Mouse (Mus musculus) embryo, embryonic 11.5 days (tissue): Measurements from ENCODE around the gene Popdc2.

Source experiments
- DNase-seq: peaks from one replicate; pipeline ENCODE4 v3.0.0-alpha.2; 2012; ENCODE audit warnings: low read depth, low spot score

Popdc2 gene

GRCm38 (mm10) chr16:38354185-38354913, 7.7 kb upstream of the Popdc2 start:
- no peak for DNase-seq

- no peak for DNase-seq
Measured at GRCm38 (mm10) chr16:38358256-38358812, 3.7 kb upstream of the Popdc2 start.

- DNase-seq = no peak
Measured at GRCm38 (mm10) chr16:38359241-38359640, 2.8 kb upstream of the Popdc2 start.

DNA sequence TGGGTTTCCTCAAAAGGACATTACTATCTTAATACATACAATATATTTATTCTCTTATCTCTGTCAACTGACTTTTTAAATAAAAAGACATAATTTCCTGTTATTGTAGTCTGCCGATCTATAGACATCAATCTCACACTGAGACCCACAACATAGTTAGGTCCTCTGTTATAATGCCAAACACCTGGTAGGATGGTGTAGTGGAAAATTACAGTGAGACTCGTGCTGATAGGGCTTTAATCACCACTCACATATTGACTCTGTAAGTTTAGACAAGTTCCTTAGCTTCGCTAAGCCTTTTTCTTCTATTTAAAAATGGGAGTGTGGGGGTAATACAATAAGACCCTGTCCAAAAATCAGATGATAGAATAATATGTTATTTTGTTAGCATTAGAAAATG, 2.2 kb upstream of the Popdc2 start:
- no peak for DNase-seq

DNA sequence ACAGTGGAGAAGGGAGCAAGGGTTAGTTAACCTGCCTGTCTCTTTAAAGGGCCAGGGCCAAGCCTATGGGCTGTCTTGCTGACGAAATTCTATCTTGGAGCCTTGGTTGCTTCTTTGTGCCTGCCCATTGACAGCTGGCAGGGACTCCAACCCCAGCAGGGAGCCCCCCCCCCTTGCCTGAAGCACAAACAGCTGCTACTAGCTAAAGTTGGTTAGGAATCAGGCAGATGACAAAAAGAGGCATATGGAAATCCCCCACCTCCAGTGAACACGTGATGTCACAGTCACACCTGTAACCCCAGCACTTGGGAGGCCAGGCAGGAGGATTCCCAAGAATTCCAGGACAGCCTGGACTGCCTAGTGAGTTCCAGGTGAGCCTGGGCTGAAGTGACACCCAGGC, 1.7 kb upstream of the Popdc2 start:
- no peak for DNase-seq

- DNase-seq = no peak
Measured at GRCm38 (mm10) chr16:38362493-38363255, 665 bp downstream of the Popdc2 start.

DNA sequence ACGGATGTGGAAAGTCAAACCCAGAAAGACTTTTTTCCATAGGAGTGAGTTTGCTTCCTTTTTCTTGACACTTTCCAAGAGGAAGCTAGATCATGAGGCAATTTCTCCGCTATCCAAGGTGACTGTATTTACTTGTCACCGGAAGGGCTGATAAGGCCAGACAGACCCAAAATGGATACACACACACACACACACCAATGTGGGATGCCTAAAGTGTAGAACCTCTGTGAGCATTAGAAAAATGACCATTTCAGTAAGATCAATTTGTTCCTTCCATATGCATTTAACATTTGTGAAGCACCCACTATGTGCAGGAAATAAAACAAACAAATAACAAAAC, 1.2 kb downstream of the Popdc2 start:
- DNase-seq = no peak

DNA sequence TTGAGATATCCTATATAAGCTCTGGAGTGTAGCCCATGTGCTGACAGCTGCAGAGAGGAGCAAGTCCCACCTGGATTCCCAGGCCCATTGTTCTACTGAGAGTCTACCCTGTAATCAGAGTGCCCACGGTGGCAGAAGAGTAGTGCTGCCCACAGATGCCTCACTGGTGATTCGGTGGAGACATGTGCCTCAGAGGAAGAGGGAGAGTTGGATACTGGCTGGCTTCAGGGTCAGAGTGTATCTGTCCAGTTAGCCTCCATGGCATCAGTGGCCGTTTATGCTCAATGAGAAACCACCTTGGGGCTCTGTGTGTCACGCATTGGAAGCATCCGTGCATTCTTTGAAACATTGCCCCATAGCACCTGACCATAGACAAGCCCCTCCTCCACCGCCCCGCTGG, 1.6 kb downstream of the Popdc2 start:
- no peak for DNase-seq

DNA sequence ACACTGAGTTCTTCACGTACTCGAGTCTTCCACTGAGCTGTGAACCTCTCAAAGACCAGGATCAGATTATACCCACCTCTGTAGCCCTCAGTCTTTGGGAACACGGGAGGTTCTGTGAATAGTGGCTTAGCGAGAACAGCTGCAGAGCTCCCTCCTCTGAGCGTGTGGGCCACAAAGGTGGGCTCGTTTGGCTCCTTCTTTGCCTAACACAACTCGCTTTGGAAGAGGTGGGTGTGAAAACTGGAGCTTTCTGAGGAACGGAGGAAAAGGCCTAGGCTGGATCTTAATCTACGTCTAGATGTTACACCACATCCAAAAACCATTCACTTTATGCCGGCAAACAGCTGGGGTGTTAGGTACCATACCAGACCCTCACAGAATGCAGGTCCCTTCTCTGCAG, 3.4 kb downstream of the Popdc2 start:
- DNase-seq = no peak

- no peak for DNase-seq
Measured at GRCm38 (mm10) chr16:38366231-38366630, 4.2 kb downstream of the Popdc2 start.

- no peak for DNase-seq
Measured at GRCm38 (mm10) chr16:38368336-38368735, 6.3 kb downstream of the Popdc2 start.

GRCm38 (mm10) chr16:38369000-38369399, 7.0 kb downstream of the Popdc2 start:
- no peak for DNase-seq

DNA sequence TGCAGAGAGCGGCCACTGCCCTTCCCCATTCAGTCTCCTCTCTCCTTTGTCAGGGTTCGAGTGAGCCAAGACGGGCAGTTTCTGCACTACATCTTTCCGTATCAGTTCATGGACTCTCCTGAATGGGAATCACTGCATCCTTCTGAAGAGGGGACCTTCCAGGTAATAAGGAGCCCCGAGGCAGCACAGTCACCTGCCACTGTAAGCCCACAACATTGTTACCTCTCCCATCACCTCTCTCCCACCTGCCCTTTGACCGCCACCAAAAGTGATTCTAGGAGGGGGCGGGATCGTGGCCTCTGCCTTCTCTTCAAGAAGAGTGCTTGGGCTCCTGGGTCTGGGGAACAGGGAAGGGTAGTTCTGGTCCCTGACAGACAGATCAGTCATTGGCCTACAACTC, 7.4 kb downstream of the Popdc2 start:
- no peak for DNase-seq

GRCm38 (mm10) chr16:38369992-38370484, 8.0 kb downstream of the Popdc2 start:
- DNase-seq = no peak

- DNase-seq = no peak
Measured at GRCm38 (mm10) chr16:38370633-38371374, 8.8 kb downstream of the Popdc2 start.

DNA sequence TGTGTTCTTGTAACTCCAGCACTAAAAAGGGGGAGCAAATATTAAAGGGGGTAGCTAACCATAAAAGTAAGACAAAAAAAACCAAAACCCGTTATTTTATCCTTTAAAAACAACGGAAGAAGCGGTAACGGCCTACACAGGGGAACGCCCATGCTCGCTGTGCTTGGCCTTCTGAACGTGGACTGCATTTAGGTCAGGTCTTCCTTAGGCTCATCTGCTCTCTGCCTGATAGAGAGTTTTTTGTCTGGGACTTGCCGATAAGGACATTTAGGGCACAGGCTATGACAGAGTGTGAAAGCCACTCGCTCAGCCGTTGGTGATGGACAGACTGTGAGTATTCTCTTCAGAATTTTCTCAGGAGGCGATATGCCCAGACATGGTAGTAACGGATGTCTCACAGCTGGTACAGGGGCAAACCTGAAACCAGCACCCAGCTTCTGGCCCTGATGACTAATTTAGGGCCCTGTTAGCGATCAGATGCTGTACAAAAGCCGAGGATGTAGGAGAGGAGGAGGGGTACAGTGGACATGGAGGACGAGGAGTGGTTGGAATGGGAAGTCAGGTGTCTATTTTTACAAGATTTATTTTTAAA, 9.8 kb downstream of the Popdc2 start:
- DNase-seq = no peak

DNA sequence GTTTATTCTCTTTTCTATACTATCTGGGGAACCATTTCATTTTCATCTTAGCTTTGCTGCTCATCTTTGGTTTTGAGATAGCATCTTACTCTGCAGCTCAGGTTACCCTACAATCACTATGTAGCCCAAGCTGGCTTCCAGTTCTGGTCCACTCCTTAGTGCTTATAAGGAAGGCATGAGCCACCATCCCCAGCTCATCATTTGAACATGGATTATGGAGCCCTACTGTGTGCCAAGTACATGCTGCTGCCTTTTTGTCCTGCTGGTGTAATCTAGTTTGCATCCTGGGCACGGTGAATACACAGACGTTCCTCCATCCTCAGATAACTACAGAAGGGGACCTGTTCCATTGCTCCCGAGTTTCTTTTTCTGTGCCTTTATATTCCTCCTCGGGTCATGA, 10.9 kb downstream of the Popdc2 start:
- DNase-seq = no peak

DNA sequence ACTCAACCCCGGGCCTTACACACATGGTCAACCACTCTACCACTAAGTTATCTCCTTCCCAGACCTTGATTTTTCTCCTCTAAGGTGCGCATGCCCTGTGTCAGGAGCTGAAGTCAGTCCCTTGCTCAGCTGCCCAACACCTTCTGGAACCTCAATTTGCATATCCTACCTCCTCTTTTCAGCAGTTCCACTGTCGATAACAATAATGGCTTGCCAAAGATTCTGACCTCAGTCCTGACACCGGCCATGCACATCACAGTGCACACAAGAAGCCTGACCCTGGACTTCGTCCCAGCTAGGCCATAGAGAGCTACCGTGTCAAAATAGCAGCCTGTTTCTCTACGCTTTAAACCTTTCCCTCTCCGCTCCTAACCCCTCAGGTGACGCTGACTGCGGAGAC, 11.4 kb downstream of the Popdc2 start:
- no peak for DNase-seq

DNA sequence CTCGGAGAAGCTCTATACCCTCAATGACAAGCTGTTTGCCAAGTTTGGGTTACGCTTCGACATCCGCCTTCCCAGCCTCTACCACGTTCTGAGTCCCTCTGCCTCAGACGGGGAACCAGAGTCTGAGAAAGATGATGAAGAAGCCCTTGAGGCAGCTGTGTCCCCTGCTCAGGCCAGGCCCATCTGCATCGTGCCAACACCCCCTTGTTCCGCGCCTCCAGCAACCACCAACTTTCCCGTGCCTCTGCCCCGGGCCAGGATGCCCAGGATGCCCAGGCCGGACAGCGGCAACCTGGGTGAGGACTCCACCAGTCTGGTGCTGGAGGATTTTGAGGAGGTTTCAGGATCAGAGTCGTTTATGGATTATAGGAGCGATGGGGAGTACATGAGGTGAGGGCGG, 11.9 kb downstream of the Popdc2 start:
- DNase-seq = no peak

DNA sequence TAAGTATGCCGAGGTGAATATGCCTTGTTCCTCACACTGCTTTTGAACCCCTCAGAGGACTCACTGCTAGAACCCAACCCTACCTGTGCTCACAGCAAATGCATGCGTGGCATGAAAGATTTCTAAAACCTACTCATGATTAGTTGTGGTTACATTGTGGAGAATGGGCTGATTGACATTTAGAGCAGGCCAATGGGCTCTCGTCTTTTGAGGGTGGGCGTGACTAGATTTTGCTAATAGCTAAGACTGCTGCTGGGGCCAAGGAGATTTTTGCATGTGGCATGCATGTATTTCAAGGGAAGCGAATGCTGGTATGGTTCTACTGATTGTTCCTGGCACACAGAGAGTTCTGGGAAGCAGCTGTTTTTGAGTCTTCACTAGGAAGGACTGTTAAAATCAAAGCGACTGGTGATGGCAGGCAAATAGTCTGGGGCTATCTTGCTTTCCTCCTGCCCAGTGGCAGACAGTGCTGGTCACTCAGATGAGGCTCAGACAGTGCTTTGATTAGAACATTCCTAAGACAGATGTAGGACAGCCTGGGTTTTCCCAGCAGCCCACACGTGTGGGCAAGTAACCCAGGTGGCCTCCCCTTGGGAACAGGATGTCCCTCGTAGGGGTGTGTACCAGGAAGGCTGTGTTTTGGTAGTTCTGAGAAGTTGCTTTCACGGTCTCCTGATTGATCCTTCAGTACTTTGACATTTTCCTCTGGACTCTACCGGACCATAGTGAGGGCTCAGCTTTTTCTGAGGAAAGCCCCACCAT, 12.6 kb downstream of the Popdc2 start:
- DNase-seq = no peak

GRCm38 (mm10) chr16:38375182-38375581, 13.2 kb downstream of the Popdc2 start:
- no peak for DNase-seq
